Mouse (Mus musculus): ENCODE measurements around the gene Ap3d1. TPM values are rescaled to one million over a fixed set of nuclear protein-coding genes. Genes with fewer than 3 reads are reported as not detected.

Gene Ap3d1
- polyA plus RNA-seq, 3 experiments from 2014 or later = 20.9 to 33.0 (median 29.8) TPM

- ATAC-seq = no peak
These were observed 76.6 kb downstream of the Ap3d1 start for GRCm38 (mm10) chr10:80665459-80665858.

- ATAC-seq = peak; percentile 26
These were observed 77.1 kb downstream of the Ap3d1 start for GRCm38 (mm10) chr10:80665016-80665380.

GRCm38 (mm10) chr10:80664197-80665015 lies 77.7 kb downstream of the Ap3d1 start:
- ATAC-seq = peak; percentile 10

GRCm38 (mm10) chr10:80663485-80664196 lies 78.4 kb downstream of the Ap3d1 start:
- ATAC-seq = no peak

GRCm38 (mm10) chr10:80661149-80661548 lies 80.9 kb downstream of the Ap3d1 start:
- ATAC-seq = no peak

GRCm38 (mm10) chr10:80659213-80659612 lies 82.9 kb downstream of the Ap3d1 start:
- ATAC-seq = peak; percentile 27

GRCm38 (mm10) chr10:80658841-80659202 lies 83.2 kb downstream of the Ap3d1 start:
- ATAC-seq = peak; percentile 66

- peak; percentile 23 for ATAC-seq
These were observed 83.7 kb downstream of the Ap3d1 start for GRCm38 (mm10) chr10:80658194-80658840.

Other genes starting within 250 kb of the Ap3d1 start
- not detected for gene Onecut3, start 247.4 kb downstream of the Ap3d1 start, polyA plus RNA-seq (2017; shearing (Covaris generic))
- not detected for gene Atp8b3, start 203.1 kb downstream of the Ap3d1 start, polyA plus RNA-seq (2017; shearing (Covaris generic))
- gene Rexo1, start 180.7 kb downstream of the Ap3d1 start, polyA plus RNA-seq (2017; shearing (Covaris generic)) = 10 to 100 TPM; 11.3 to 18.6 (median 14.9) TPM
- gene Klf16, start 164.9 kb downstream of the Ap3d1 start, polyA plus RNA-seq (2017; shearing (Covaris generic)) = 1 to 10 TPM; 6.3 to 7.1 (median 6.8) TPM
- gene Abhd17a, start 151.9 kb downstream of the Ap3d1 start, polyA plus RNA-seq (2017; shearing (Covaris generic)) = 10 to 100 TPM in 2 of 3 experiments, 1 to 10 TPM in 1; 8.6 to 12.0 (median 11.4) TPM
- gene Scamp4, start 139.4 kb downstream of the Ap3d1 start, polyA plus RNA-seq (2017; shearing (Covaris generic)) = 100 to 1,000 TPM in 2 of 3 experiments, 10 to 100 TPM in 1; 96.2 to 110 (median 108) TPM
- gene Adat3, start 139.4 kb downstream of the Ap3d1 start, polyA plus RNA-seq (2017; shearing (Covaris generic)) = 1 to 10 TPM; 2.6 to 4.2 (median 3.1) TPM
- gene Gm49322, start 136.2 kb downstream of the Ap3d1 start, polyA plus RNA-seq (2017; shearing (Covaris generic)) = 1 to 10 TPM; 5.3 to 8.4 (median 8.3) TPM
- 10 to 100 TPM; 11.7 to 16.3 (median 13.2) TPM for gene Csnk1g2, start 119.4 kb downstream of the Ap3d1 start, polyA plus RNA-seq (2017; shearing (Covaris generic))
- 10 to 100 TPM in 1 of 3 experiments, 1 to 10 TPM in 2; 3.4 to 10.4 (median 9.2) TPM for gene Btbd2, start 85.2 kb downstream of the Ap3d1 start, polyA plus RNA-seq (2017; shearing (Covaris generic))
- 10 to 100 TPM; 50.3 to 61.4 (median 50.9) TPM for gene Mknk2, start 64.2 kb downstream of the Ap3d1 start, polyA plus RNA-seq (2017; shearing (Covaris generic))
- 100 to 1,000 TPM; 190 to 248 (median 240) TPM for gene Mob3a, start 40.3 kb downstream of the Ap3d1 start, polyA plus RNA-seq (2017; shearing (Covaris generic))
- 100 to 1,000 TPM in 2 of 3 experiments, 10 to 100 TPM in 1; 71.4 to 109 (median 107) TPM for gene Izumo4, start 40.1 kb downstream of the Ap3d1 start, polyA plus RNA-seq (2017; shearing (Covaris generic))
- 10 to 100 TPM; 10.9 to 23.4 (median 15.3) TPM for gene Dot1l, start 12.9 kb upstream of the Ap3d1 start, polyA plus RNA-seq (2017; shearing (Covaris generic))
- 10 to 100 TPM; 12.1 to 22.6 (median 17.8) TPM for gene Sf3a2, start 55.9 kb upstream of the Ap3d1 start, polyA plus RNA-seq (2017; shearing (Covaris generic))
- 100 to 1,000 TPM; 127 to 149 (median 146) TPM for gene Plekhj1, start 56.4 kb upstream of the Ap3d1 start, polyA plus RNA-seq (2017; shearing (Covaris generic))
- gene Amh, start 63.0 kb upstream of the Ap3d1 start, polyA plus RNA-seq (2017; shearing (Covaris generic)) = not detected
- not detected for gene Jsrp1, start 71.2 kb upstream of the Ap3d1 start, polyA plus RNA-seq (2017; shearing (Covaris generic))
- 1,000 to 10,000 TPM; 1,680 to 2,431 (median 2,240) TPM for gene Oaz1, start 84.4 kb upstream of the Ap3d1 start, polyA plus RNA-seq (2017; shearing (Covaris generic))
- gene Lingo3, start 101.8 kb upstream of the Ap3d1 start, polyA plus RNA-seq (2017; shearing (Covaris generic)) = not detected
- gene Lsm7, start 112.9 kb upstream of the Ap3d1 start, polyA plus RNA-seq (2017; shearing (Covaris generic)) = 100 to 1,000 TPM; 144 to 210 (median 202) TPM
- 10 to 100 TPM in 2 of 3 experiments, 1 to 10 TPM in 1; 9.6 to 15.0 (median 12.1) TPM for gene Sppl2b, start 113.0 kb upstream of the Ap3d1 start, polyA plus RNA-seq (2017; shearing (Covaris generic))
- not detected for gene Tmprss9, start 129.6 kb upstream of the Ap3d1 start, polyA plus RNA-seq (2017; shearing (Covaris generic))
- gene Timm13, start 158.7 kb upstream of the Ap3d1 start, polyA plus RNA-seq (2017; shearing (Covaris generic)) = 100 to 1,000 TPM; 207 to 260 (median 248) TPM
- gene Lmnb2, start 176.0 kb upstream of the Ap3d1 start, polyA plus RNA-seq (2017; shearing (Covaris generic)) = 1 to 10 TPM; 2.4 to 4.5 (median 3.5) TPM
- gene Gadd45b, start 187.8 kb upstream of the Ap3d1 start, polyA plus RNA-seq (2017; shearing (Covaris generic)) = 10 to 100 TPM; 26.4 to 51.5 (median 39.3) TPM

Measured in inflammation-experienced regulatory T-cells, adult 6 months (primary cell).